Mouse (Mus musculus): ENCODE measurements at regions not wholly inside any gene's neighbourhood (a gene's known extent, or its start where the extent isn't known, plus 50 kb on each side); places are given as distances from the start of the nearest gene placed in this dataset.

DNA sequence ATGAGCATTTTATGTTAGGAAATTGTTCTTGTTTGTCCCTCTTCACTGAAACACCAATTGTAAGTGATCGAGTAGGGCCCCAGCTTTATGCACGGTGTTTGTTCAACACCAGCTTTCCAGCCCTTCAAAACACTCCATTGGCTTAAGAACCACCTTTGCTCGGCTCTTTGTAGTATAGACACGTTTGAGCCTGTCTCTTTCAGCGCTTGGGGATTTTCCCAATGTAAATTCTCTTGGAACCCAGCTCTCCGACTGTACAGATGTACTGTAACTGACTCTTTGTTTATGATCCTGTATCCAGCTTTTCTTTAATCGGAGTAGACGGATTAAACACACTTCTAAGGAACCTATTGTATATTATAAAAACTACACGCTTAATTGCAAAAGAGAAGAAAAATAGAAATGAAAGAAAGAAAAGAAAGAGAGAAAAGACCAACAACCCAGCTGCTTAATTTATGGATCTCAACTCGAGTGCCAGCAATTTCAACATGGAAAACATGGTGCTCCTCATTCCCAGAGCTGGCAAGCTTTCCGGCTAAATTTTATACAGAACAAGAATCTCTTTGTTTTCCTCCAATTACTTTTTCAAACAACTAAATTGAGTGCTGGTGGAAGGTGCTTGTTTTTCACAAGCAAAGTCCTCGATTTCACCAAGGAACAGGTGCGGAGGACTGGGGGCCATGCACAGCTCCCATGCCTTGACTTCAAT, 430.4 kb downstream of the Adgrl2 start:
- no peak for DNase-seq (ENCODE audit: low spot score in 2 of 2)

DNA sequence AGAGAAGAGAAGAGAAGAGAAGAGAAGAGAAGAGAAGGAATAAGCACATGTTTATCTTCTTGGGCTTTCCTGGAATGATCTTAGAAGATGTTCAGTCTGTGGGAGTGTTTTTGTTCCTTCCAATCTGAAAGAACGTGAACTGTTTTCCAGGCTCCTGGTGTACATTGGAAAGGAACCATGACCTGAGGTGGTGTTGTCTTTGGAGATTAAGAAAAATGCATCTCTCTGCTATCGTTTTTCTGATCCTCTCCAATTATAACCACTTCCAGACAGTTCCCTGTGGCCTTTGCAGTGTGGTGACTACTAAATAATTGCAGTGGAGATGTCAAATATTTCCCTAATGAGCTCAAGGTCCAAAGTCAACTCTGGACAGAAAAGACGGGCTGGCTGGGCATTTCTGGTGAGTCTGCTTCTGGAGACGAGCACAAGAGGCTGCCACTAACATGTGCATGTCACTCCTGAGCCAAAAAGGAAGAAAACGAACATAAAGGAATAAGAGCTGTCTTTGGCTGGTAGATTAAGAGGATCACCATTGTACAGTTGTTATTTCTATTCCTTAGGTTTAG, 431.7 kb downstream of the Adgrl2 start:
- DNase-seq (ENCODE audit: low spot score in 2 of 2), result no peak

DNA sequence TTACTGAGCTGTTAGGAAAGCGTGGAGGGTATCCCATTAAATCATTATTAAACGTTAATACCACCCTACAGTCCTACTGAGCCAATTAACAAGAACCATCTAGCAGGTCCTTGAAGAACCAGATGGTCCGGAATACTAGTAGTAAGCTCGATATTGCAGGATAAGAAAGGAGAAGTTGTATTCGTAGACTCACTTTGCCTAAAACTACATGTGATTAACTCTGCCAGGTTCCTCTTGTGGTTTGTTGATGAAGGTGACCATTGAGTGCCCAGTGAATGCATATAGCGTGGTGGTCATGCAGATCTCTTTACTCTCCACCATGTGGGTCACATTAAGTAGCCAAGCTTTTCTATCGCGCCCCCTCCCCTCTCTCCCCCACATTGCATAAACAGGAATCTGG, 435.0 kb downstream of the Adgrl2 start:
- DNase-seq (ENCODE audit: low spot score in 2 of 2), result no peak

DNA sequence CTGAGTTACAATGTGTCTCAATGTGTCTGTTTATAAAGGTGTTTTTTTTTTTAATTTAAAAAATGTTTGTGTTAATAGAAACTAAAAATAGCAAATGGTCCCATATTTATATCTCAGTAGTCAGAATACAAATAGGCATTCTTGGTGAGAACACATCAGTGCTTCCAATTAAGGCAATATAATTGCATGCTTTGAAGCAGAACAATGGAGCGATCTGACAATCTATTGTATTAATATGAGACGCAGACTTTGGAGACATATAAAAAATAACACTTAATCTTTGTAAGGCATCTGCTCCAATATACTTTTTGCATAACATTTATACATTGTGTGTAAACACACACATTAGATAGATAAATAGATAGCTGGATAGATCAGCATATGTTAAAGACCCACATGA, 439.6 kb downstream of the Adgrl2 start:
- DNase-seq (ENCODE audit: low spot score in 2 of 2), result no peak

DNA sequence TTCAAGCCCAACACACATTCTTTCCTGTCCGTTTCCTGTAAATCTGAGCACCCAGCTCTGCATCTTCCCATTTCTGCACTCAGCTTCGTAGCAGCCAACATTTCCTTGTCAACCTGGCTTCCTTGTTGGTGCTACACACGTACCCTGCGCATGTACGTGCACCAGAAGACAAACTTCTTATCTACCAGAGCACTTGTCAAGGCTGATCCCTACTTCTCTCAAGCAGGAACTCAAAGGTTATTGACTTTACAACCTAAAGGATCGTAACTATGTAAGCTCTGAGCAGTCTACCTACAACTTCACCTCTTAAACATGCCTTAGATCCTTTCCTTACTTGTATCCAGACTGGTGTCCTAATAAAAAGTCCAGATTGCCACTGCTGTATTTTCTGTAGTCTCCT, 445.4 kb downstream of the Adgrl2 start:
- DNase-seq (ENCODE audit: low spot score in 2 of 2), result no peak

DNA sequence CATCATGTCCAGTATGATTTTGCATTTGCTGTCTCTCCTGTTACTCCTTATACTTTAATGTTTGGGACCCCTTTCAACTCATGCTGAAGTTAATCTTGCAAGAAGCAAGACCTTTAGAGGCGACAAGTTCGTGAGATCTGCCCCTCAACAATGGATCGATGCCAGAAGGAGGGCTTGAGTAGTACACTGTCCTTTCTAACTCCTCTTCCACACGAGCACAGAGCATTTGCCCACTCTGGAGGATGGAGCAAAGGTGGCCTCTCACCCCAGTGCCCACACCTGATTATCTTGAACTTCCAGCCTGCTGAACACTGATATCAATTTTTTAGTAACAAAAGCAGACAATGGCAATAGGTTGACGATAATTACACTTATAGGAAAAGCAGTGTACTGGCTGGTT, 448.1 kb downstream of the Adgrl2 start:
- no peak for DNase-seq (ENCODE audit: low spot score in 2 of 2)

GRCm38 (mm10) chr3:148537669-148538271, 452.6 kb downstream of the Adgrl2 start:
- DNase-seq (ENCODE audit: low spot score in 2 of 2), result no peak

GRCm38 (mm10) chr3:148529893-148530292, 460.5 kb downstream of the Adgrl2 start:
- no peak for DNase-seq (ENCODE audit: low spot score in 2 of 2)

DNA sequence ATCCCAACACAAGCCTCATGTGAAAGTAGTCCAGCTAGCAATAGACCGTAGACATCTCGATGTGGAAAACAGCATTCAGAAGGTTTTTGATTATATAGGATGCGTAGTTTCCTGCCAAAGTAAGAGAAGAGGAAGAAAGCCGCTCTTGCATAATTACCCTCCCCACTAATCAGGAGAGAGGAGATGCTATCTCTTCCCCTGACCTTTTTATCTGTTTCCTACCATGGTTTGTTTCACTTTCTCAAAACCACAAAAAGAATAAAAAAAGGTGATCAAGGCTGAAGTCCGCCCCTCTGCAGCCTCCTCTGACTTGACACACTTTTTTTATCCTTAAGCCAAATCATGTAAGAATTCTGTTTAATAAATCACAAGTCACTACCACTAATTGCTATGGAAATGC, 480.0 kb downstream of the Adgrl2 start:
- no peak for DNase-seq (ENCODE audit: low spot score in 2 of 2)

GRCm38 (mm10) chr3:148504928-148505327, 485.4 kb downstream of the Adgrl2 start:
- no peak for DNase-seq (ENCODE audit: low spot score in 2 of 2)

DNA sequence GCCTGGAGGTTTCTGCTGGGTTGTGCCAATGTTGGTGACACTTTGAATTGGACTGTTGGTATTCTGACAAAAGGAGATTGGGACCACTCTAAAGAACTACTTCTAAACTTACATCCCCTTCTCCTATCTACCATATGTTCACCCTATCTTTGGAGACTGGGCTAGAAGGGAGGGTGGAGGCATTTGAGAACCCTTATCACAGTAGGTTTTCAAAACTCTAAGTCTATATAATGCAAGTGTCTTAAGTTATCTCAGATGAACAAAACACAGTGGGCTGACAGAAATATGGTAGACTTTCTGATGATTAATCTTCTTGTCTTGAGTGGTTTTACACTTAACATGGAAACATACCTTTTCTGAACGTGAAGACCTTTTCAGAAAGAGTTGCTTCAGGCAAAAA, 486.9 kb downstream of the Adgrl2 start:
- DNase-seq (ENCODE audit: low spot score in 2 of 2), result no peak

DNA sequence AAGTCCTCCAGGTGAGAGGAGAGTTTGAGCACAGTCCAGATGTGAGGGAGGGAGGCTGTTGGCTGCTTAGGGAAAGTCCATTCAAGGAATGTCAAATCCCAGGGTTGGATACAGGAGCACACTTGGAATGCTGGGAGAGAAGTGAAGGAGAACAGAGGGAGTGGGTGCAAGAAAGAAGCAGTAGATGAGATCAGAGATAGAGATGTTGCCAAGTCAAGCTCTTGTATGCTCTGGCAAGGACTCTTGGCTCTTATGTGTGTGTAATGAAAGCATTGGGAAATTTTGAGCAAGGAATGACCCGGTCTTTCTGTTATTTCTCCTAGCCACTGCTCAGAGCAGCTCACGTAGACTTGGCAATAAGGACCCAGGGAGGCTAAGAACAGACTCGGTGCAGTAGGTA, 488.6 kb downstream of the Adgrl2 start:
- no peak for DNase-seq (ENCODE audit: low spot score in 2 of 2)

DNA sequence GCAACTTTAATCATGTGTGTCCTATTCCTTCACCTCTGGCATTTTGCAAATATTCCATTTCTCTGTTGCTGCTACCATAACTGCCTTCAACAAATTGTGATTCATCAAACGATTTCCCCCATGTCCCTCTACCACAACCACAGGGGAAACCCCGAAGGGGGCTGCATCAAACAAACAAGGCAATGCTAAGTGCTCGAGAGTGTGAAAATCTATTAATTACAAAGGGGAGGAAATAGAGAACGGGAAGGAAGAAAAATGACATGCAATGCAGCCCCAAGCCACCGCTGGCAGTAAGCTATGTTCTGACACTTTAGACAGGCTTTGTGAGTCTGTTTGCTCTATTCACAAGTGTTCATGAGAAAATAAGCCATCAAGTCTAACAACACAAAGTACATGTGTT, 493.7 kb downstream of the Adgrl2 start:
- DNase-seq (ENCODE audit: low spot score in 2 of 2), result no peak

GRCm38 (mm10) chr3:148491287-148491686, 499.1 kb downstream of the Adgrl2 start:
- no peak for DNase-seq (ENCODE audit: low spot score in 2 of 2)

- no peak for DNase-seq (ENCODE audit: low spot score in 2 of 2)
Observed at GRCm38 (mm10) chr3:148489201-148489600, 501.2 kb downstream of the Adgrl2 start.

DNA sequence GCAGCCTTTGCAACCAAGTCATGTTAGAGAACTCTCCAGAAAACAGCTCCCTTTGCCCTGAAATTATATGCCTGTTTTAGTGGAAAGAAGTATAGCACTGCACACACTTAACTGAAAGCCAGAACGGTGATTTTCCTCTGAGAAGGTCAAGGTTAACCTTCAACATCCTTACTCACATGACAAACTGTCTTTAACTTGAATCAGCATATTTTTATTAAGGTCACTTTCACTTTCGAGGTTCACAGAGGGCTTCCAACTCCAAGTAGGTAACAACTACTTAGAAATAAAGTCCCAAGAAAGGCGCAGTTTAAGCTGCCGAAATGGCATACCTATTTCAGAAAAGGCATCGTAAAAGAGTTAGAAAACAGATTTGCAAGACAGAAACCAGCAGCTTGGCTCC, 502.4 kb downstream of the Adgrl2 start:
- DNase-seq (ENCODE audit: low spot score in 2 of 2), result peak in 1 of 2 experiments; percentile 5

DNA sequence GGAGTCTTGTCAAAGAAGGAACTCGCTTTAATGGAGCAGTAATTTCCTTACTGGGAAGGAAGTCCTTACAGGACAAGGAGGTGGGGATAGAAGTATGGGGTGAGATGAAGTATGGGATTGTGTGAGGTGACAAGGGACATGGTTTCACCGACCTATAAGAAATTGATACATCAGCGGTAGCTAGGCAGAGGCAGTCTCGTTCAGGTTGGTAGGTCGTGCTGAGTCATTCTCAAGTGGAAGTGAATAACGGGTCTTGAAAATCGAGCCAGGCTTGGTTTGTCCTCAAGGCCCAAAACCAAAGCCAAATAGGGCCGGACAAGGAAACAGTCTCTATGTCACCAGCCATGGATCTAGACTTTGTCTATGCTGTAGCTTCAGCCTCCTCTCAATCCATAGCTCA, 514.5 kb downstream of the Adgrl2 start:
- no peak for DNase-seq (ENCODE audit: low spot score in 2 of 2)

- no peak for DNase-seq (ENCODE audit: low spot score in 2 of 2)
Observed at GRCm38 (mm10) chr3:148472943-148473444, 517.4 kb downstream of the Adgrl2 start.

DNA sequence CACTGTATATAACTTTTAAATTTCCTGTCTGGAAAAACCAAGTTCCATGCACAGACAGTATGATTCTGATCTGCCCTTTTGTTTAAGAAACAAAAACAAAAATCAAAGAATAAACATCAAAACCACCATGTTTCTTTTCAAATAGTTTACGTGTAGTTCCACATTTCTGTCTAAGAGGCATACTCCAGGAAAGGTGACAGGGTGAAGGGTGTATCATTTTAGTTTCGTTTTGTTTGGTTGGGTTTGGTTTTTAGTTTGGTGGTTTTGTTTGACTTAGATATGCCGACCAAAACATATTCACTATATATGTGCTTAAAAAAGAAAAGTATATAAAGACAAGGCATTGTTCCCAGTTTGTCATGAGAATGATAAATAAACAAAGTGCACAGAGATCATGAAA, 524.9 kb downstream of the Adgrl2 start:
- no peak for DNase-seq (ENCODE audit: low spot score in 2 of 2)

GRCm38 (mm10) chr3:148462791-148463190, 527.6 kb downstream of the Adgrl2 start:
- no peak for DNase-seq (ENCODE audit: low spot score in 2 of 2)

DNA sequence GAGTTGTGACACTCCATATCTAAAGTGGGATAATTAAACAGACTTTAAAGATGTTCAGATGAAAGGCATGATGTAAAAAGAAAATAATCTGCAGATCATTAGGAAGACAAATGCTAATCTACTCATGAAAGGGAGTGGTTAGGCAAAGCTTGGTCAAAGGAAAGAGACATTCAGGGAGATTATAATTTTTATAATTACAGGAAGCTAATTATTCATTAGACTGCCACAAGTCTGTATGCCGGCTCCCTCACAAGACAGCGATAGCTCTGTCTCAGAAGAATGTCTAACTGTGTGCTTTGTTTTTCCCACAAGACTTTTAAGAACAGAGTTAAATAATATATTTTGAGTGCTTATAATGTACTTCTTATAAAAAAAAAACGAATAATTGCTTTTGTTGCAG, 541.5 kb downstream of the Adgrl2 start:
- DNase-seq (ENCODE audit: low spot score in 2 of 2), result no peak

- no peak for DNase-seq (ENCODE audit: low spot score in 2 of 2)
Observed at GRCm38 (mm10) chr3:148448465-148448864, 541.9 kb downstream of the Adgrl2 start.

DNA sequence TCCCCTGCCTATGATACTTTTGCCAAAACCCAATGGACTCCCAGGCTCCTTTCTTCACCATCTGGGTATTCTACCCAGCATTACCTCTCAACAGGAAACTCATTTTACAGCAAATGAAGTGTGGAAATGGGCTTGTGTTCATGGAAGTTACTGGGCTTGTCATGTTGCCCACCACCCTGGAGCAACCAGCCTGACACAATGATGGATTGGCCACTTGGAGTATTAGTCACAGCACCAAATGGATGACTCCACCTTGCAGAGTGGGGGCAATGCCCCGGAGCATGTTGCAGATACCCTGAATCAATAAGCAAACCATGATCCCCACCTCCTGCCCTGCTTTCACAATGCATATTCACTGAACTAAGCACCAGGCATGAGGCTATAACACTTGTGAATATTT, 543.5 kb downstream of the Adgrl2 start:
- no peak for DNase-seq (ENCODE audit: low spot score in 2 of 2)
